Mouse (Mus musculus) brain, embryonic 14.5 days (tissue): ENCODE results near the gene Hras. TPM values are rescaled to one million over a fixed set of nuclear protein-coding genes. Genes with fewer than 3 reads are reported as not detected.
A peak's percentile ranks its signal among the peaks of the same experiment; 100 is the strongest.

Source experiments
- DNase-seq: peaks from one replicate; pipeline ENCODE4 v3.0.0-alpha.2; 2011; ENCODE audit warnings: low read depth
- CTCF ChIP-seq: fragments of 200-500 bp; IDR thresholded peaks from 2 replicates; pipeline ENCODE4 v1.5.1; 2012; ENCODE audit warnings: inconsistent platforms, mild to moderate bottlenecking, moderate library complexity, borderline replicate concordance; ENCODE audit not compliant: insufficient read depth, insufficient read length; ENCODE audit errors: extremely low read depth
- POLR2A ChIP-seq: fragments of 200-500 bp; IDR thresholded peaks from 2 replicates; pipeline ENCODE4 v1.6.1; 2012; ENCODE audit warnings: mild to moderate bottlenecking, inconsistent platforms, borderline replicate concordance; ENCODE audit not compliant: poor library complexity, insufficient read depth, insufficient read length, severe bottlenecking; ENCODE audit errors: extremely low read depth
- polyA plus RNA-seq: library from polyadenylated mRNA; depleted of rRNA; stranded (reverse); fragments of >200 nt; gene quantifications from 2 replicates; pipeline ENCODE4 v1.2.3, GENCODE M21; 2012

Hras gene
- polyA plus RNA-seq, 1 experiment, result 150 TPM

- TF ChIP-seq CTCF, result no peak
- TF ChIP-seq POLR2A, result no peak
- peak; percentile 20 for DNase-seq
Observed at GRCm38 (mm10) chr7:141168518-141168953, 25.3 kb downstream of the Hras start.

- TF ChIP-seq CTCF (no peak), POLR2A (no peak)
- peak; percentile 17 for DNase-seq
Observed at GRCm38 (mm10) chr7:141167901-141168517, 25.8 kb downstream of the Hras start.

DNA sequence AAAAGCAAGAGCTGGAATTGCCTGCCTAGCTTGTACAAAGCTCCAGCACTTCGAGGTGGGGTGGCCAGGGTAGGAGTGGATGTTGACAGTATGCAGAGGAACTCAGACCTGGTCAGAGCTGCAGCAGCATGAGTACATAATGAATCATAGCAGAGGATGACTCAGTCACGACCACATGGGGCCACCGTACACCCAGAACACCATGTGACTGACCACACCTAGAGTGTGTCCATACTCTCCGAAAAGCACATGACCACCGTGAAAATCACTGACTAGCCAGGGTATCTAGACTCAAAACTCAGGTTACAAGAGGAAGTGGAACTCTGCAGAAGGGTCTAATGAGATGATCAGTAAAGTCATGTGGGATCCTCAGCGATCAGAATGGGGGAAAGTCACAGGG, 29.0 kb downstream of the Hras start:
- TF ChIP-seq CTCF (no peak), POLR2A (no peak)
- no peak for DNase-seq

- TF ChIP-seq POLR2A (no peak), CTCF (no peak)
- no peak for DNase-seq
Observed at GRCm38 (mm10) chr7:141164397-141164796, 29.4 kb downstream of the Hras start.

DNA sequence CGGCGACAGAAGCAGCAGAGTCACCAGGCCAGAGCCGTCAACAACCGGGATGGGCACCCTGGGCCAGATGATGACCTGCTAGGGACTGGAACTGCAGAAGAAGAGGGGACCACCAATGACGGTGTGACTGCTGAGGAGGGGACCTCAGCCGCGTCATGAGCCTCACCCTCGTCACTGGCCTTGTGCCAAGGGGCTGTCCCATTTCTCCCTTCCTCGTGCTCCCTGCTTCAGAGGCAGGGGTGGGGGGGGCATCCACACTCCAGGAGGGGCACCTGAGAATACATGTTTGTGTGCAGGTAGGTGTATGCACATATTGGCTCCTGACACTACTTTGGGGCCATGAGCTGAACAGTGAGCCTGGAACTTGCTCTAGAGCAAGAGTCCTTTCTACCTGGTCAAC, 38.4 kb downstream of the Hras start:
- TF ChIP-seq CTCF (no peak), POLR2A (no peak)
- DNase-seq, result no peak

DNA sequence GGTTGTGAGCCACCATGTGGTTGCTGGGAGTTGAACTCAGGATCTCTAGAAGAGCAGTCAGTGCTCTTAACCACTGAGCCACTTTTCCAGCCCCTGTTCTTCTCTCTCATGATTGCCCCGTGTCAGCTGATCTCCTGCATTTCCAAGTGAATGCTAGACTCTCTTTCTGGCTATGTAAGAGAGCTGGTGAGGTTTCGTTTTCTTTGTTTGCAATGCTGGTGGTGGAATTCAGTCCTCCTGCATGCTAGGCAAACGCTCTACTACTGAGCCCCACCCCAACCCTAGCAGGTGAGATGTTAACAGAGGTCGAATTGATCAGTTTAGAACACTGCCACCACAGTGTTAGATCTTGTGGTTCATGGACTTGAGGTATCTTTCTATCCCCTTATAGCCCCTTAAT, 45.2 kb downstream of the Hras start:
- DNase-seq, result no peak

GRCm38 (mm10) chr7:141147044-141147443, 46.8 kb downstream of the Hras start:
- no peak for TF ChIP-seq CTCF
- TF ChIP-seq POLR2A, result no peak
- DNase-seq, result no peak

More for the DNA sequence above, 45.2 kb downstream of the Hras start:
- TF ChIP-seq POLR2A (no peak), CTCF (no peak)

GRCm38 (mm10) chr7:141146043-141146595, 47.7 kb downstream of the Hras start:
- TF ChIP-seq CTCF (no peak), POLR2A (no peak)
- peak; percentile 48 for DNase-seq

- no peak for DNase-seq
- no peak for TF ChIP-seq POLR2A
- no peak for TF ChIP-seq CTCF
Observed at GRCm38 (mm10) chr7:141145403-141145802, 48.4 kb downstream of the Hras start.

DNA sequence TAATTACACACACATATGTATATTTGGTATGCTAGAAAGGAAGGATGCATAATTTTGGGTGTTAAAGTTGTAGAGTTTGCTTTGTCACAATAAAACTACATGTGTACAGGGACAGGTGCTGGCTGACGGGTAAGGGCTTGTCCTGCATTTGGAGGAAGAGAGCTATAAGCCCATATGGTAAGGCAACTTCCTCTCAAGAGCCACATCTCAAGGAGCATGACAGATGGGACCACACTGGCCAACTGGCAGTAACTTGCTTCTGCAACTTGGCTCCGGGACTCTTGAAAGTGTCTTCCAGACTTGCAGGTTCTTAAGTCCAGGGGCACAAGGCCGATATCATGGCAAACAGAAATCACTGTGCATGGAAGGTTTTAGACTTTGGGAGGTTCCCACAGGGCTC, 49.2 kb downstream of the Hras start:
- DNase-seq, result no peak
- TF ChIP-seq CTCF (no peak), POLR2A (no peak)

DNA sequence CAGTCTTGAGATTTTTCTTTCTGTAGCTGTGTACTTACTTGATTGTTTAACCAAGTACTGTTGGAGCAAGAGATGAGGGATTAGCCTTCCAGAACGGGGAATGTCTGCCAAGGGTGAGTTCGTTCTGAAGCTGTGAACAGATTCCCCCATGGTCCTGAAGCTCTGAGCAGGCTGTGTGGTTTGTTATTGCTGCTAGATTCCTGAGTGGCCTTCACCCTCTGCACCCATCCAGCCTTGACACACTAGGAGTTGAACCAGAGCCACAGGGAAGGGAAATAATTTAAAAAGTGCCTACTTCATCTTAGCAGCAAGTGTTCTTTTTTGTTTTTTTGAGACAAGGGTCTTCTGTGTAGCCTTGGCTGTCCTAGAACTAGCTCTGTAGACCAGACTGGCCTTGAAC, 49.9 kb downstream of the Hras start:
- no peak for DNase-seq
- no peak for TF ChIP-seq CTCF
- no peak for TF ChIP-seq POLR2A

GRCm38 (mm10) chr7:141143112-141143511, 50.7 kb downstream of the Hras start:
- no peak for TF ChIP-seq POLR2A
- TF ChIP-seq CTCF, result peak; percentile 51; the same call in 1 of the 2 replicates
- no peak for DNase-seq
